Mouse (Mus musculus) cerebellum, adult 11 months (tissue): ENCODE results near the gene Mob1b.

Source experiments
- DNase-seq: peaks from one replicate; pipeline ENCODE4 v3.0.0; 2022

Gene Mob1b

DNA sequence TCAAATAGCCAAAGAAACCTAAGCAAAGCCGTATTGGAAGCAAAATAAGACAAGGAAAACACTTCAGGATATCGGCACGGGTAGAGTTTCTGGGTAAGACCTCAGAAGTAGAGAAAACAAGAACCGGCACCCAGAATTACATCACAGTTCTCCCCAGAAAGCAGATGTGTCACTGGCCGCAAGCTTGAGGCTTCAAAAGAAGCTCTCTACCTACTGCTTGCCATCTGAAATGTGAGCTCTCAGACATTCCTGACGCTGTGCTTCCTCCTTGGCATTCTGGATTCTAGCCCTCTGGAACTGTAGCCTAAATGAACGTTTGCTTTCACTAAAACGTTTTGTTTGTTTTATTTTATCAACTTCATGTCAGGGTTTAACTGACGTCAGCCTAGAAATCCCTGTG lies 70.0 kb downstream of the Mob1b start:
- no peak for DNase-seq

DNA sequence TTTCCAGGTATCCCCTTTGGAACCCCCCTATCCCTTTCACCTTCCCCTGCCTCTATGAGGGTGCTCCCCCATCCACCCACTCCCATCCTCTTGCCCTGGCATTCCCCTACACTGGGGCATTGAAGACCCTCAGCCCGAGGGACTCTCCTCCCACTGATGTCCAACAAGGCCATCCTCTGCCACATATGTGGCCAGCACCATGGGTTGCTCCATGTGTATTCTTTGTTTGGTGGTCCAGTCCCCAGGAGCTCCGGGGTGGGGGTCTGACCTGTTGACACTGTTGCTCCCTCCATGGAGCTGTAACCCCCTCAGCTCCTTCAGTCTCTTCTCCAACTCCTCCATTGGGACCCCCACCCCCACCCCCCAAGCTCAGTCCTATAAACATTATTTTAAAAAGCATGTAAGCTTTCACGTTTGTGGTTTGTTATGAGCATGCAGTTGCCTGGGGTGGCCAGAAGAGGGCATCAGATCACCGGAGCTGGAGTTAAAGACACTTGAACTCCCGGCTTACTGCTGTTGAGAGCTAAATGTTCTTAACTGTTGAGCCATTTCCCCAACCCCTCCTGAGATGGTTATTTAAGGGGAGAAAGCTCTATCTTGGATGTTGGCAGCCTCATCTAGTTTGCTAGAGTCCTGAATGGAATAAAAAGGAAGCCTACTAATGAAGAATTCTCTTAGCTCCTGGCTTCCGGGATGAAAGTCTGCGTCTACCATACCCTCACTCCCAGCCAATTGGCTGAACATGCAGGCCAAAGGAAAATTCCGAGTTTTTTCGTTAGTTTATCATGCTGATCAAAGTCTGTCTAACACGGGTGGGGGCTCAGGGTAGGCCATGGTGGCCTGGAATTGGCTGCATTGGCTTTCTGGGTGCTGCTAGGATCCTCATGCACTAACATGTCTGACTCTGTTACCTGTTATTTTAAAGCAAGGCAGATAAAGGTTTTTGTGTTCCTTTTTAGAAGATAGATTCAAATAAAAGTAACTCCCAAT lies 70.9 kb downstream of the Mob1b start:
- peak; percentile 53 for DNase-seq

- peak; percentile 66 for DNase-seq
Observed at GRCm38 (mm10) chr5:88793676-88794075, 73.0 kb downstream of the Mob1b start.

DNA sequence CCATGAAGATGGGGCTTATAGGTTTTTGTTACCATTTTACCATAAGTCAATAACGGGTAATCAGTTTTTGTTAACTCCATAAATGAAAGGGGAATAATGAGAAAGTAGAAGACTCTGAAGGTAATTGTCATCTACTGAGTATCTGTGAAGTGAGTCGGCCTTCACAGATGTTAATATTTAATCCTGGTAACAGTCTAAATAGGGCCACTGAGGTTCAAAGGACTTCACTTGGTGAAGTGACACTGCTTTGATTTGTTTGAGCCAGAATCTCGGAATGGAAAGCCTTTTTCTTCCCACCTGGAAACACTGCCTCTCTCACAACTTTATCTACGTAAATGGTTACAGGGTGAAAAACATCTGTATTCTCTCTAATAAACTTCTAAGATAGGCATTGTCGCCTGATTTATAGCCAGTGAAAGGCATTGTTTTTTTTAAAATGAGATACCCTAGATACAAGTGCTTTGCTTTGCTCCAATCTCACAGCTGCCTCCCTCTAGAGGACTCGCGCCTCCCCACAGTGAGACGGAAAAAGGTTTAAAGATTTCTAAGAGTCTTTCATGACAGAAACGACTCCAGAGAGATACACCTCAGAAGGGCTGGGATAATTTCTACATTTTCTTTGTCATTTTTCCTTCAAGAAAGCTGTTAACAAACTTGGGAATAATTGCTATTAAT lies 75.4 kb downstream of the Mob1b start:
- no peak for DNase-seq

DNA sequence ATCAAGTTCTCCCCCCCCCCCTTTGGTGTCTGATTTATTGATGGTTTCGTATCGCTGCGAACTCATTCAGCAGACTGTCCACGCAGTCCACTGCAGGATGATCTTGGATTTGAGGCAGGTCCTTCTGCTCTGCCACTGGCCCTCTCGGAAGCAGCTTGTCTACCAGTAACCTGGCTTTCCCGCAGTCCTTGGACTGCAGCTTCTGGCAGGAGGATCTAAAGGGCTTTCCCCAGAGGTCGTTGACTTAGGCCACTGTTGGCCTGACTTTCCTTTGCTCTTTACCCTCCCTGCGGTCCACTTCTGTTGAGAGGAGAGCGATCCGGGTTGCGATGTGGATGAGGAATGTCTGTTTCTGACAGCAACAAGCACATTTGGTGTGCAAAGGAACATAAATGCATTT lies 75.9 kb downstream of the Mob1b start:
- DNase-seq = no peak

GRCm38 (mm10) chr5:88797121-88797520 lies 76.5 kb downstream of the Mob1b start:
- no peak for DNase-seq

DNA sequence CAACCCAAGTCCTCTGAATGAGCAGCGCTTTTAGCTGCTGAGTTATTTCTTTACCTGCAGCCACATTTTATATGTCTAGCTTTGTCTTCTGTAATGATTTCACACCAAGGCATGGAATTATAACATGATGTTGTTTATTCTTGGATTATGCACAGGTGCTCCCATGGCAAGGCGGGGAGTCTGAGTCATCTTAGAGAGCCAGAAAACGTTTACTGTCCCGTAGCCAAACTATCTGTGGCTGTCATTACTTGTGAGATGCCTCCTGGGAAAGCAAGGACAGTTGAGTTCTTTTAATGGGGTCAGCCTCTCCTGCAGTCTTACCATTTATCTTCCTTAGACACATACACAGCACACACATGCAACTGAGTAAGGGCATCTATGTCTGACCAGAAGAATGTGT lies 85.0 kb downstream of the Mob1b start:
- DNase-seq = no peak

- peak; percentile 50 for DNase-seq
Observed at GRCm38 (mm10) chr5:88806278-88806677, 85.6 kb downstream of the Mob1b start.

DNA sequence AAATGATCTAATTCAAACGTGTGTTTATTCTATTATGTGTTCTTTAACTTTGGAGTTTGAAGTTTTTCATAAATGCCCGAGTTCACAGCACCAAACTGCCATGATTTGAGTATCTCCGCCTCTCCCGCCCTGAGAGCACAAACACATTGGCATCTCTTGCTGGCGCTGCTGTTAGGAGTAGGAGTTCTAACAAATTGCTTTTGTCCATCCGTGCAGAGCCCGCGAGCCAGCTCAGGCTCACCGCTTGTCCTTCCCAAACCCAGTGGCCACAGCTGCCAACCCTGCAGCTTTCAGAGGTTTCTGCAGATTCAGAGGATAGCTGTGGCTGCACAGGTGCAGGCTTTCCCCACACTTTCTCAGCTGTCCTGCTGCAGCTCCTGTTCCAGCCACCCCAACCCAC lies 86.7 kb downstream of the Mob1b start:
- DNase-seq = no peak

DNA sequence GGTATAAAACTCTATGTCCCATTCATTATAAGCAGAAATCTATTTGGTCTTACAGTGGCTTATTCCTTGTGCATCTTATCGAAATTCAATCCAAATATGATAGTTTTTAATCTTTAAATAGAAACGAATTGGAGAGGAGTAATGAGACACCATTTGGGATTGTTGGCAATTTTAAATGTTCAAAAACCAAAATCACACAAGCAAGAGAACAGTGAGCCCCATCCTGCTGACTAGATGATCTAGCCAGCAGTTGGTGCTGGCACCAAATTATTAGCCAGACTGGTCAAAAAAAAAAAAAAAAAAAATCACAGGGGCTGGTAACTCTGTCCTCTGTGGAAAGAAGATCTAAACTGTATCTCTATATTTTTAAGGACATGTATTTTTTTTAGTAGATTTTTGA lies 92.5 kb downstream of the Mob1b start:
- no peak for DNase-seq
